Mouse (Mus musculus): Measurements from ENCODE around the gene Gm3045.

DNA sequence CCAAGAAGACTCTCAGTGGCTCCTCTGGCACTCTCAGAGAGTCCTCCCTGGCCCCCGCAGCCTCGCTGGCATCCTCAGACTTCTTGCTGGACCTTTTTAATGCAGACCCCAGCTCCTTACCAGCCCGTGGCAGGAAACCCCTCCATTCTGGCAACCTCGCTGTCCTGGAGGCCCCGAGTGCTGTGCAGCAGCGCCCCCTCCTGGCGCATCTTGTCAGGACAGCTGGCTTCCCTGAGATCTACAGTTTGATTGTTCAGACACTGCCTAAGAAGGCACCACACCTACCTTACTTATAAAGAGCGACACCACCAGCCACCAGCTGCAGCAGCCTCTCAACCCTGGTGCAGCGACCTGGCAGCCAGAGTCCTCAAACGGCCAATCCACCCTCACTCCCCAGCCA lies 7.1 kb downstream of the Gm3045 start:
- TF ChIP-seq CTCF (IDR thresholded peaks at IDR 0.05; ENCODE audit: low read depth) (peak; percentile 78), EP300 (IDR thresholded peaks at IDR 0.05; ENCODE audit: low read depth) (no peak)

Data from liver, embryonic 14.5 days (tissue).